Mouse (Mus musculus) kidney, postnatal 25 days (tissue): ENCODE results near the gene Pask.
A peak's percentile ranks its signal among the peaks of the same experiment; 100 is the strongest.
"Not testable (repeated sequence)": the region's sequence is repeated elsewhere in the genome, so short reads cannot be mapped to it uniquely, and the experiment has no call there.

Experiments
- DNase-seq, 2 experiments: peaks; one replicate each; pipeline ENCODE4 v3.0.0; 2021; ENCODE audit warnings: mixed read lengths in 2 of 2

Gene Pask

GRCm38 (mm10) chr1:93342648-93343503 is at the start of gene Pask, which contains the start of gene Ppp1r7:
Pask (minus strand) TSS chr1:93343482.
Ppp1r7 (plus strand) TSS chr1:93342854.
- peak; percentile 96 to 98 for DNase-seq

GRCm38 (mm10) chr1:93388906-93389305 is 45.6 kb upstream of the Pask start:
- no peak for DNase-seq

GRCm38 (mm10) chr1:93387198-93387597 is 43.9 kb upstream of the Pask start:
- DNase-seq = no peak

GRCm38 (mm10) chr1:93379117-93379516 is 35.8 kb upstream of the Pask start:
- no peak for DNase-seq

- no peak for DNase-seq
These were observed 34.0 kb upstream of the Pask start for GRCm38 (mm10) chr1:93377307-93377706.

- DNase-seq = no peak
These were observed 30.4 kb upstream of the Pask start, which contains the start of gene Ano7 for GRCm38 (mm10) chr1:93373665-93374064. Ano7 (plus strand) TSS chr1:93373930.

- no peak for DNase-seq
These were observed 22.4 kb upstream of the Pask start for GRCm38 (mm10) chr1:93365641-93366040.

- DNase-seq = no peak
These were observed 19.4 kb upstream of the Pask start for GRCm38 (mm10) chr1:93362661-93363060.

GRCm38 (mm10) chr1:93352724-93353123 is 9.4 kb upstream of the Pask start:
- no peak for DNase-seq

- DNase-seq = no peak
These were observed 6.4 kb upstream of the Pask start for GRCm38 (mm10) chr1:93349701-93350100.

- DNase-seq = no peak
These were observed 3.9 kb upstream of the Pask start for GRCm38 (mm10) chr1:93347176-93347575.

- peak; percentile 97 to 98 for DNase-seq
These were observed 294 bp upstream of the Pask start for GRCm38 (mm10) chr1:93343504-93344047.

- no peak for DNase-seq
These were observed 8.7 kb downstream of the Pask start for GRCm38 (mm10) chr1:93334621-93335020.

GRCm38 (mm10) chr1:93326446-93326845 is 16.8 kb downstream of the Pask start:
- DNase-seq = no peak

GRCm38 (mm10) chr1:93323973-93324372 is 19.3 kb downstream of the Pask start:
- no peak for DNase-seq

GRCm38 (mm10) chr1:93305581-93306337 is 37.5 kb downstream of the Pask start, which contains the start of gene Mterf4:
Mterf4 (minus strand) TSS chr1:93305915.
- peak; percentile 85 to 91 for DNase-seq

GRCm38 (mm10) chr1:93300578-93300977 is 42.7 kb downstream of the Pask start:
- DNase-seq = no peak

- no peak for DNase-seq
These were observed 43.5 kb downstream of the Pask start for GRCm38 (mm10) chr1:93299791-93300190.

GRCm38 (mm10) chr1:93294491-93294890 is 48.8 kb downstream of the Pask start:
- DNase-seq = not testable (repeated sequence)

- DNase-seq = no peak
These were observed 51.3 kb downstream of the Pask start for GRCm38 (mm10) chr1:93292006-93292405.

- no peak for DNase-seq
These were observed 51.7 kb downstream of the Pask start for GRCm38 (mm10) chr1:93291591-93291990.

GRCm38 (mm10) chr1:93290956-93291355 is 52.3 kb downstream of the Pask start:
- no peak for DNase-seq

GRCm38 (mm10) chr1:93289678-93290214 is 53.5 kb downstream of the Pask start:
- no peak for DNase-seq
